Mouse (Mus musculus) erythroblast, embryonic 14.5 days (primary cell): ENCODE results near the gene Spata5.

Experiments used
- GATA1 ChIP-seq: IDR thresholded peaks from 2 replicates; pipeline ENCODE4 v1.6.1; 2012; ENCODE audit warnings: low read length, inconsistent platforms, mixed read lengths
- TAL1 ChIP-seq: IDR thresholded peaks from 3 replicates; pipeline ENCODE4 v1.6.1; 2012; ENCODE audit warnings: low read length, inconsistent platforms, mixed read lengths

DNA sequence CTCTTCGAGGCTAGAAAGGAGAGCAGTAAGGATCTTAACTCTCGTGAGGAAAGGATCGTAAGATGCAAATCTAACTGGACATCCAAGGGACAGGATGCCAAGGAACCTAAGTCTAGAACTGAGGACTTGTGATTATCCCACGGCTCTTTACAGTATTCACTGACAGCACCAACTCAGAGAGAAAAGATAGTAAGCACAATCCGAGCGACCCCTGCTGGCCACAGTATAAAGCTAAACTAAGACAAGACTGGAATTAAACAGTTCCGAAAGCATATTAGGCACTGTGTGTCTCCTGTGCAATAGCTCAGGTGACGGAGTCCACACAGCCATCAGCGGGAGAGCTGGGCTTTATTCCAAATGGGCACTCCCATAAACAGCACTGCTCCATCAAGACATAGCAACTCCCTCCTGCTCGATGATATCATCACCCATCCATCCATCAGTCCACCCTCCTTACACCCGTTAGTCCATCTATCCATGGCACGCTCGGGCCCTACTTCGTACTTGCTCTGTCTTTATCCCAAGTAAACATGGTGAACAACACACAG is 5.2 kb upstream of the Spata5 start:
- no peak for TF ChIP-seq GATA1
- no peak for TF ChIP-seq TAL1
